Mouse (Mus musculus): ENCODE data around the gene Gm20388. TPM values are rescaled to one million over a fixed set of nuclear protein-coding genes. Genes with fewer than 3 reads are reported as not detected.

Gm20388 gene
- total RNA-seq, 2 experiments from 2014 or later, result 6.8 to 7.8 TPM

GRCm38 (mm10) chr8:120534504-120535368, 624.1 kb downstream of the Gm20388 start:
- intact Hi-C loops (cut with DNase I), result loop anchor here (5.0 kb wide), 3 partner anchors 47 to 207 kb away; no protein-coding TSS in a partner anchor
- DNase-seq, result peak; percentile 67 to 77

DNA sequence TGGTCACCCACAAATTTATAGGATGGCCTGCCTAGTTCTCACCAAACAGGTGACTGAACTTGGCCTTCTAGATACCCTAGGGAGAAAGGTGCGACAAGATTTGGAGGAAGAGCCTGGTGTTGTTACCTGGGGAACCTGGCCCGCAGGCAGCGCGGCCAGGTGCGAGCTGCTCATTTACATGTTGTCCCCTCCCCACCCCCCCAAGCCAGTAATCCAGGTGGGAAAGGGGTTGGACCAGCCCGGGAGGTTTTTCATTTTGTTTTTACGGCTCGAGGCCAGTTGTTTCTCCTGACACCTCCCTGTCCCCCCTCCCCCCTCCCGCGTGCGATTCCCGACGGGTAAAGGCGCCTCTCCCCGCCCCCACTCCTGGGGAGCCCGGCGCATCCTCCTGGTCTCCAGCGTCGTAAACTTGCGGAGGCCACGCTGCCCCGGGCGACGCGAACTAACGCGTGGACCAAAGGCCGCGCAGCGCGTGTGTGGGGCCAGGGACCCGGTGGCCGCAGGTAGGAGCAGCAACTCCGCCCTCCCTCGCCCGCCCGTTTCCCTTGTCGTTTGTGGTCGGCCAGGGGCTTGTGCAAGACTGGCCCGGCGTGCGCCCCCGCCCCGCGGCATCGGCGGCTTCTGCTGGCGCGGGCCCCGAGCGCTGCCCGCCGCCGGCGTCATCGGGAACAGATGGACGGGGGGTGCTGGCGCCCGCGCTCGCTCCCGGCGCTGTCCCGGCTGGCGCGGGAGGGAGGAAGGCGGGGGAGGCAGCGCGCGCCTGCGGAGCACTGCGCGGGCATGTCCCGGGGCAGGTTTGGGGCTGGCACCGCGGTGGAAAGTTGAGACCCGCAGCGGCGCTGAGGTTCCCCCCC, 625.0 kb downstream of the Gm20388 start:
- intact Hi-C loops (cut with DNase I), result no loop called here
- peak; percentile 48 to 55 for DNase-seq

GRCm38 (mm10) chr8:120536306-120537206, 625.9 kb downstream of the Gm20388 start:
- DNase-seq, result peak; percentile 51 to 53
- intact Hi-C loops (cut with DNase I), result no loop called here

GRCm38 (mm10) chr8:120537207-120537817, 626.7 kb downstream of the Gm20388 start:
- DNase-seq, result peak; percentile 72 to 76
- intact Hi-C loops (cut with DNase I), result no loop called here

- DNase-seq, result peak; percentile 44 to 50
- intact Hi-C loops (cut with DNase I), result no loop called here
These were observed 627.3 kb downstream of the Gm20388 start for GRCm38 (mm10) chr8:120537818-120538396.

GRCm38 (mm10) chr8:120538397-120539240, 628.0 kb downstream of the Gm20388 start:
- peak; percentile 69 to 72 for DNase-seq
- intact Hi-C loops (cut with DNase I), result no loop called here

GRCm38 (mm10) chr8:120539381-120539774, 628.7 kb downstream of the Gm20388 start:
- DNase-seq, result no peak
- intact Hi-C loops (cut with DNase I), result no loop called here

DNA sequence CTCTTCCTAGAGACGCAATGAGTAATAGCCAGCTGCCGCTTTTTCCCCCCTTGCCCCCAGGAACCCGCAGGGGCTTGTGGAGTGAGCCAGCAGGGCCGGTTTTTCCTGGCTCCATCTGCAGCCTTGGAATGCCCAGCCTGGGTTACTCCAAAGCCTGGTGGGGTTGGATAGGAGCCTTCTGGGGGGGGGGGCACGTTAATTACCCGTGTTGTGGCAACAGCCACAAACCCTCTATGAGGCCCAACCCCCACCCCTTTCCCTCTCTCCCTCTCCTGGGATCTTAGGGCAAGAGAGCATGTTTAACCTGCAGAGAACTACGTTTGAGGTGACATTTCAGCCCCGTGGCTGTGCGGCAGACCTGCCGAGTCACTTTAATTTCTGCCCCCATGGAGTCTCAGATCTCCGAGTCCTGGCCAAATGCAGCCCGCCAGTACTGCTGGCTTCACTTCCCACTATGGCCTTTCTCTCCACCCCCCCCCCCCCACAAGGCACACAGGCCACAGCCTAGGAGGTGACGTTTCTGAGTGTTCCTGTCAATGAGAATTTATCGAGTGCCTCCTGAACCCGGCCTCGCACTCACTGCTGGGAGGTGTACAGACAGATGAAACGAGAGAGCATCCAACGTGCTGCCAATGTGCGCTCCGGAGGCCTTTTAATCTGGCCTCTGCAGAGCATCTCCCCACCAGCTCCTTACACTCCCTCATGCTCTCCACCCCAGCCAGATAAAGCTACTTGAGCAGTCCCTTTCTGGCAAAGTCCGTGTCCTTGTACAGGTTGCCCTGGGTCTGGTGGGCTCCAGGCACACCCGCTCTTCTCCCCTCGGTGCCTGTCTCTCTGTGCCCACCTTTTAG, 629.4 kb downstream of the Gm20388 start:
- intact Hi-C loops (cut with DNase I), result no loop called here

GRCm38 (mm10) chr8:120542995-120543394, 632.4 kb downstream of the Gm20388 start:
- no peak for DNase-seq
- intact Hi-C loops (cut with DNase I), result no loop called here

More for the DNA sequence above, 629.4 kb downstream of the Gm20388 start:
- DNase-seq, result peak in 1 of 2 experiments; percentile 42

- intact Hi-C loops (cut with DNase I), result no loop called here
- DNase-seq, result peak; percentile 53 to 69
These were observed 632.9 kb downstream of the Gm20388 start for GRCm38 (mm10) chr8:120543416-120544055.

GRCm38 (mm10) chr8:120544155-120544554, 633.5 kb downstream of the Gm20388 start:
- intact Hi-C loops (cut with DNase I), result no loop called here
- no peak for DNase-seq

- intact Hi-C loops (cut with DNase I), result no loop called here
- no peak for DNase-seq
These were observed 636.9 kb downstream of the Gm20388 start for GRCm38 (mm10) chr8:120547562-120547961.

- intact Hi-C loops (cut with DNase I), result no loop called here
- no peak for DNase-seq
These were observed 637.7 kb downstream of the Gm20388 start for GRCm38 (mm10) chr8:120548313-120548761.

DNA sequence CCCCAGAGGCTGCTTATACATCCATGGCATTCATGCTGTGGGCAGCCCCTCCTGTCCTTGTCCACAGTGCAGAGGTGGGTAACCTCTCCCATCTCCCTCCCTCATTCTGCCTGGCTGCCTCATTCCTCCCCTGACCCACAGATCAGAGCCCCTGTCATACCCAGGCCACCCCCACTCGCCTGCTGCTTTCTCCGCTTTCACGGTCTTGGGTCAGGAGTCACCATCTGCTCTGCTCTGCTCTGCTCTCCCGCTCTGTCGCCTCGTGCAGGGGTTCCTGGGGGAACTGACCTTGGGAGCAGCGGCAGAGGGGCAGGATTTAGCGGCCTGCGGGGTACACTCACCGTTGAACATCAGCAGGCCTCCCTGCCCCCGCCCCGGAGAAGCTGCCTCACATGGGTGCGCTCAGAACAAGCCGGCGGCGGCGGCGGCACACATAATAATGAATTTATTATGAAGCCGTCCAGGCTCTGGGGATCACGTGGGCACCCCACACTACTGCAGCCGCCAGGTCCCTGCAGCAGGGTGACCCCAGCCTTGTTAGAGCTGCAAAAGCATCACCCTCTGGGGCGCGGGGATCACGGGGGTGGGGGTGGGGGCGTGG, 638.8 kb downstream of the Gm20388 start:
- intact Hi-C loops (cut with DNase I), result no loop called here
- no peak for DNase-seq

GRCm38 (mm10) chr8:120549922-120550321, 639.3 kb downstream of the Gm20388 start:
- no peak for DNase-seq
- intact Hi-C loops (cut with DNase I), result no loop called here

DNA sequence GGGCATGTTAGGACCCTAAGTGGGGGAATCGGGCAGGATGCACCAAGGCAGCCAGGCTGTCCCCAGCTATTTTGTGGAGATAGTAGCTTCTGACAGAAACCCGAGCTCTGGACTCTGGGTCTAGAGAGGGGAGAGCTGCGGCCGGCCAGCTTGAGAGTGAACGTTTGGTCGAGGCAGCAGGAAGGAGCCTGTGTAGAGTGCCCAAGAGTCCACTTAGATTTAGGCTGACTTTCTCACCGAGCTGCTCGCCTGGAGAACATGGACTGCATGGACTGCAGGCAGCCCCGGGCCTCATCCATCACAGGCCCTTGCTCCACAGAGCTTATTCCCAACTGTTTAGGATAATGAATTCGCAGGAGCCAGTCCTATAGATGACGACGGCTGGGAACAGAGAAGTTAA, 639.8 kb downstream of the Gm20388 start:
- DNase-seq, result no peak

More for the DNA sequence above, 639.8 kb downstream of the Gm20388 start:
- intact Hi-C loops (cut with DNase I), result no loop called here
